Mouse (Mus musculus) frontal cortex, adult (tissue): ENCODE data around the gene Rab3c.
A peak's percentile ranks its signal among the peaks of the same experiment; 100 is the strongest.

Experiments used
- ATAC-seq: cut with Nextera tagmentation; 2 replicates; pipeline ENCODE4 v1.9.2; 2017; ENCODE audit warnings: mild to moderate bottlenecking, moderate library complexity, mixed read lengths; ENCODE audit not compliant: low TSS enrichment

The Rab3c gene

GRCm38 (mm10) chr13:110094998-110095397 lies 185.8 kb downstream of the Rab3c start:
- no peak for ATAC-seq

GRCm38 (mm10) chr13:110093720-110094685 lies 186.8 kb downstream of the Rab3c start:
- no peak for ATAC-seq

- ATAC-seq, result no peak
Observed at GRCm38 (mm10) chr13:110083961-110084360, 196.8 kb downstream of the Rab3c start.

GRCm38 (mm10) chr13:110081174-110081573 lies 199.6 kb downstream of the Rab3c start:
- no peak for ATAC-seq

- ATAC-seq, result peak; percentile 69
Observed at GRCm38 (mm10) chr13:110075587-110075986, 205.2 kb downstream of the Rab3c start.

- no peak for ATAC-seq
Observed at GRCm38 (mm10) chr13:110074180-110074579, 206.6 kb downstream of the Rab3c start.

DNA sequence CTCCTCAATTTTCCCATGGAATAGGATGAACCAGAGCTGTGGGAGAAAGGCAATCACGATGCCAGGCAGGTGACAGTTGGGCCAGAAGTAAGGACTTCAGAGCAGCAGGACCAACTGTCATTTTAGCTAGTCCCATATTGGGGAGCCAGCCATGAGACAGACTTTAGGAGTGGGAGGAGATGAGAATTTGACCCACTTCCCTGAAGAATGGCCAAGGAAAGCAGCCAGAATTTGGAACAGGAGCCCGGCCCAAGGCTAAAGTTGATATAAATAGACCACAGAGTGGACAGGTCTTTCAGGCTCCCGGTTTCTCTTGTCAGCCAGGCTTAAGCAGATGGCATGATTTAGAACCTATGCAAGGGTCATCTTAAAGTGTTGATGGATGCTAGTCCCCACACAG lies 213.6 kb downstream of the Rab3c start:
- ATAC-seq, result peak; percentile 48

DNA sequence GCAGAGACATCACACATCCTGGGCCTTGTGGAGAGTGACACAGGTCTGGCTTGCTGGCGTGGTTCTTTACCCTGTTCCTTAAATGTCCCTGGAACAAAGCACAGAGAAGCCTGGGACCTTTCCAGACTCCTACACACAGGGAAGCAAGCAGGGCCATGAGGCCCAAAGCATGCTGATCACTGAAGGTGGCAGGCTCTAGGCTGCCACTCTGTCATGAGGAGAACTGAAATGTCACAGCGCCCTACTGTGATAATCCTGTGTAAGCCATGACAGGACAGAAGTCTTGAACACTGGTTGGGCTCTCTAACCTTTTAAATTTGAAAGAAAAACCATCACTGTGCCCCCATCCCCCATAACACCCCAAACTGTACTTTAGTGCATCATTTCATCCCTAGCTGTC lies 214.1 kb downstream of the Rab3c start:
- ATAC-seq, result no peak

DNA sequence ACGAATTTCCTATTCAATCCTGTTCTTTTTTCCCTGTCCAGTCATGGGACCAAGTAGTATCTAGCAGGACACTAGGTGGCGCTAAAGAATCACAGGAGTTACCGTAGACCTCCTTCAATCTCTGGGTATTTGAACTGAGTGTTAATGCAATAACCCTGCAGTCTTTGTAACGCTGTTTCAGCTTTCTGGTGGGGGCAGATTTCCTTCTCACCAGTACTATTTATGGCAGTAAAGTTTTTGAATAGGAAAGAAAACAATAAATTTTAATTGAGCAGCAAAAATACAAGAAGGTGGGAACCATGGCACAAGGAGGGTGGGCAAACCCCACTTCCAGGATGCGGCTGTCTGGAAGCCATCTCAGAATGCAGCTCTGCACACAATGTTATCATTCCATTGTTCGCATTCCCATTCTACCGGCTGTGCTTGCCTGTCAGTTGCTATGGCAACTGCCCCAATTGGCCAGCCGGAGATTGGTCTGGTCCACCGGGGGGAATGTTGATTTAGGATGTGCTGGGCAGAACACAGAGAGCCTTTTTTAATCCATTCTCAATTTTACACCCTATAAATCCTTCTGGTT lies 217.9 kb downstream of the Rab3c start:
- peak; percentile 94 for ATAC-seq

- ATAC-seq, result no peak
Observed at GRCm38 (mm10) chr13:110062288-110062687, 218.5 kb downstream of the Rab3c start.

GRCm38 (mm10) chr13:110054538-110054937 lies 226.3 kb downstream of the Rab3c start:
- ATAC-seq, result no peak

- no peak for ATAC-seq
Observed at GRCm38 (mm10) chr13:110048767-110049434, 231.9 kb downstream of the Rab3c start.

- no peak for ATAC-seq
Observed at GRCm38 (mm10) chr13:110044418-110044817, 236.4 kb downstream of the Rab3c start.

GRCm38 (mm10) chr13:110039779-110040498 lies 240.9 kb downstream of the Rab3c start:
- peak; percentile 74 for ATAC-seq

DNA sequence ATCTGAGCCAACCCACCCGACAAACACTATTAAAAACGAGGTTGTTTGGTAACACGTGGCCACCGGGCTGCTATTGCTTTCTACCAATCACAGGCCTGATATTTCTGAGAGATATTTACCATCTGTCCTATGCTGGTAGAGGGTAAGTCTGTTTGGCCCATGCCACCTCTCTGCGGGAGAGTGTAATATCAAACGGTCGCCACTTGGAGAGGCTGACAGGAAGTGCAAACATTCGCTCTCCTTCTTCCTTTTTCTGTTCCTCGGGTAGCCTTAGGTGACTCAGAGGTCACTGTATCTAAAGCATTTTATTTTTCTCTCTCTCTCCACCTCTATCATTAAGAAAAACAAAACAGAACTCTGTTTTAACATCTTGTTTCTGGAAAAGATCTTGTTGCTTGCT lies 241.6 kb downstream of the Rab3c start:
- no peak for ATAC-seq

DNA sequence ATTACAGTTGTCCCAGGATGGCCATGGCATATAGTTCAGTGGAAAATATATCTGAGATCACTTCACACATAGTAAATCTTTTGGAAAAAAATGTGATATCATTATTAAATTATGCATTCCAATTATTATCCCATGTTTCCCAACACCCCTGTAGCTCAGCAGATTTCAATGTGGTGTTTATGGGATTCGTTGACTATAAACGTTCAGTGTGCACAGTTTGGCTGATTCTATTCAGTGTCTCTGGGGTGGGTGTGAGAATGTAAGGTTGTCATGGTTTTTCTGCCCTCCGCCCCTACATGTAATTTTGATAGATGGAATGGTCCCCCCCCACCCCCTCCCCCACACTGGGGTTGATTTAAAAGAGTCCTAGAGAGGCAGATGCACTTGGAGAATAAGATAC lies 242.3 kb downstream of the Rab3c start:
- ATAC-seq, result no peak

- no peak for ATAC-seq
Observed at GRCm38 (mm10) chr13:110034885-110035284, 245.9 kb downstream of the Rab3c start.

GRCm38 (mm10) chr13:110034041-110034440 lies 246.8 kb downstream of the Rab3c start:
- ATAC-seq, result no peak

DNA sequence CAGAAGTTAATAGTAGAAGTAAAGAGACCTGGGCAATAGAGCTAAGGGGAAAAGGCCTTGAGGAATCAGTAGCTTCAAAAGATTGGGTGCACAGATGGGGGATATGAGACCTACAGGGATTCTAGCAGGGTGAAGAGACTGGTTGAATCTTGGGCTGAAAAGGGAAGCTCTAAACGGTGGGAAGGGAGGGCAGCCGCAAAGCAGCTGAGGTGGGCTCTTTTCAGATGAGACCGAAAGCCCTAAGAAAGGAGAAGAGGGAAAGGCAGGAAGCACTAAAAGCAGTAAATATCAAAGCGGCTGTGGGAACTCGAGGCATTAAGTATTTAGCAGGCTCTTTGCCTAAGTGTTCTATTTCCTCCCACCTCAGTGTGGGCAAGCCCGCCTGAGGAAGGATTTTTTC lies 248.9 kb downstream of the Rab3c start:
- no peak for ATAC-seq

- no peak for ATAC-seq
Observed at GRCm38 (mm10) chr13:110031061-110031460, 249.7 kb downstream of the Rab3c start.

GRCm38 (mm10) chr13:110024381-110025161 lies 256.2 kb downstream of the Rab3c start:
- ATAC-seq, result no peak
